ENCODE assay signal across 8 mouse cellular contexts in the genomic region with DNA sequence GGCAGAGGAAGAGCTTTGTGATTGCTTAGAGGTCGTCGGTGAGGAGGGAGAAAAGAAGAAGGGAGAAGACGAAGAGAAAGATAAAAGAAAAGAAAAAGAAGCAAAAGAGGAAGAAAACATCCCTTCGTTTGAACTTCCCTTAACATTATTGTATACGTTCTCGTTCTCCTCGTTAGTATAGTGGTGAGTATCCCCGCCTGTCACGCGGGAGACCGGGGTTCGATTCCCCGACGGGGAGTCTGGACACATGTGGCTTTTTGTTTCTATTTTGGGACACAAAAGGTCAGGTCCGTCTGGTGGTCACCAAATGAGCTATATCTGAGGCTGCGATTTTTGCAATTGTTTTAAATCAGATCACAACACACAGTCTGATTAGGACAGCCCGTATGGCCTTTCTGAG. TPM values are rescaled to one million over a fixed set of nuclear protein-coding genes. Genes with fewer than 3 reads are reported as not detected.
DNase-seq lines count a peak whose midpoint lies in the region; ATAC-seq and TF ChIP-seq lines count a peak whose summit lies in the region.

No protein-coding gene starts in this region.

- WGBS in stomach, embryonic 14.5 days: 9% methylated on average over 17 of the region's 17 CpGs
- WGBS in stomach, postnatal 0 days: 18% methylated on average over 17 of the region's 17 CpGs
- 8% methylated on average over 17 of the region's 17 CpGs for WGBS in heart, embryonic 16.5 days
- 4% methylated on average over 17 of the region's 17 CpGs for WGBS in liver, postnatal 0 days (ENCODE audit: insufficient replicate concordance)

- peak; percentile 40 for DNase-seq in heart, adult 11 months
- no peak for DNase-seq in heart, adult 9 months (ENCODE audit: low spot score in 2 of 2)
- DNase-seq in stomach, postnatal 0 days (ENCODE audit: low spot score): no peak
- DNase-seq in liver, postnatal 0 days: peak; percentile 64
- no peak for DNase-seq in urinary bladder, postnatal 10 days (ENCODE audit: low spot score)

- H3K9me3 ChIP-seq in stomach, embryonic 14.5 days (ENCODE audit: control insufficient read depth, low read depth, low read length): no peaks in the 10 kb centered on the region
- no peaks in the 10 kb centered on the region for H3K9me3 ChIP-seq in stomach, postnatal 0 days (ENCODE audit: control insufficient read depth, low read length)
- H3K9me3 ChIP-seq in heart, embryonic 16.5 days (replicated peaks; ENCODE audit: control insufficient read depth, low read length): no peaks in the 10 kb centered on the region
- no peaks in the 10 kb centered on the region for H3K9me3 ChIP-seq in liver, postnatal 0 days (ENCODE audit: low read length)

- no peak overlapping the region for H3K27ac ChIP-seq in stomach, embryonic 14.5 days (ENCODE audit: low read length)
- H3K27ac ChIP-seq in stomach, postnatal 0 days (replicated peaks): no peak overlapping the region
- no peak overlapping the region for H3K27ac ChIP-seq in heart, embryonic 16.5 days (ENCODE audit: low read length)
- H3K27ac ChIP-seq in liver, postnatal 0 days (ENCODE audit: low read depth): no peak overlapping the region

- peaks cover 4% of the 10 kb centered on the region; the same call in 1 of the 2 replicates for H3K4me1 ChIP-seq in stomach, embryonic 14.5 days (ENCODE audit: control insufficient read depth, insufficient read depth, low read length)
- no peaks in the 10 kb centered on the region for H3K4me1 ChIP-seq in stomach, postnatal 0 days (replicated peaks; ENCODE audit: control insufficient read depth, insufficient read depth)
- no peaks in the 10 kb centered on the region for H3K4me1 ChIP-seq in heart, embryonic 16.5 days (ENCODE audit: control insufficient read depth, insufficient read depth, low read length)
- peaks cover 14% of the 10 kb centered on the region; the same call in 1 of the 2 replicates for H3K4me1 ChIP-seq in liver, postnatal 0 days (ENCODE audit: insufficient read depth)

- peak overlapping the region; percentile 27; the same call in 1 of the 2 replicates for H3K4me2 ChIP-seq in stomach, embryonic 14.5 days (replicated peaks; ENCODE audit: low read depth, low read length)
- no peak overlapping the region for H3K4me2 ChIP-seq in stomach, postnatal 0 days (replicated peaks; ENCODE audit: low read depth)
- H3K4me2 ChIP-seq in heart, embryonic 16.5 days (ENCODE audit: low read depth, low read length): peak overlapping the region; percentile 38; the same call in 1 of the 2 replicates
- H3K4me2 ChIP-seq in liver, postnatal 0 days (ENCODE audit: low read depth, low read length): peak overlapping the region; percentile 47

- TF ChIP-seq CTCF in stomach, postnatal 0 days (IDR thresholded peaks at IDR 0.05; ENCODE audit: low read depth): no peak
- TF ChIP-seq CTCF in liver, postnatal 0 days (IDR thresholded peaks at IDR 0.05; ENCODE audit: low read depth): no peak

- H3K4me3 ChIP-seq in stomach, embryonic 14.5 days (ENCODE audit: low read depth, low read length): peak overlapping the region; percentile 20
- H3K4me3 ChIP-seq in stomach, postnatal 0 days (ENCODE audit: low read depth, low read length): no peak overlapping the region
- H3K4me3 ChIP-seq in heart, embryonic 16.5 days (ENCODE audit: low read length): peak overlapping the region; percentile 22; the same call in 1 of the 2 replicates
- H3K4me3 ChIP-seq in liver, postnatal 0 days (ENCODE audit: low read depth, low read length): peak overlapping the region; percentile 4; the same call in 1 of the 2 replicates

- H3K27me3 ChIP-seq in stomach, embryonic 14.5 days (ENCODE audit: control insufficient read depth, insufficient read depth, low read length): no peaks in the 10 kb centered on the region
- no peaks in the 10 kb centered on the region for H3K27me3 ChIP-seq in stomach, postnatal 0 days (ENCODE audit: control insufficient read depth, insufficient read depth, low read length)
- H3K27me3 ChIP-seq in heart, embryonic 16.5 days (ENCODE audit: control insufficient read depth, insufficient read depth, low read length): peaks cover 7% of the 10 kb centered on the region; the same call in 1 of the 2 replicates
- H3K27me3 ChIP-seq in liver, postnatal 0 days (ENCODE audit: insufficient read depth, low read length): no peaks in the 10 kb centered on the region

- H3K36me3 ChIP-seq in stomach, embryonic 14.5 days (ENCODE audit: control insufficient read depth, insufficient read depth, low read length): no peaks in the 10 kb centered on the region
- no peaks in the 10 kb centered on the region for H3K36me3 ChIP-seq in stomach, postnatal 0 days (ENCODE audit: control insufficient read depth, insufficient read depth, low read length)
- H3K36me3 ChIP-seq in heart, embryonic 16.5 days (ENCODE audit: control insufficient read depth, insufficient read depth): no peaks in the 10 kb centered on the region
- no peaks in the 10 kb centered on the region for H3K36me3 ChIP-seq in liver, postnatal 0 days (replicated peaks; ENCODE audit: insufficient read depth, low read length)

- ATAC-seq in stomach, embryonic 14.5 days (ENCODE audit: insufficient number of reproducible peaks, insufficient read depth, low FRiP score, low read depth): no peak
- ATAC-seq in stomach, postnatal 0 days (ENCODE audit: low FRiP score, low TSS enrichment): no peak
- ATAC-seq in heart, embryonic 16.5 days (replicated peaks; ENCODE audit: extremely low read depth, insufficient read depth, low FRiP score): no peak
- no peak for ATAC-seq in liver, postnatal 0 days
- ATAC-seq in CD4-positive, CD25-positive, alpha-beta regulatory T cell, adult 4 months: no peak

- H3K9ac ChIP-seq in stomach, embryonic 14.5 days (replicated peaks; ENCODE audit: low read depth, low read length): no peak overlapping the region
- H3K9ac ChIP-seq in stomach, postnatal 0 days (ENCODE audit: low read length): no peak overlapping the region
- H3K9ac ChIP-seq in heart, embryonic 16.5 days (ENCODE audit: low read length): no peak overlapping the region
- H3K9ac ChIP-seq in liver, postnatal 0 days (replicated peaks): no peak overlapping the region

- TF ChIP-seq EP300 in stomach, postnatal 0 days (optimal IDR thresholded peaks at IDR 0.05): no peak
- no peak for TF ChIP-seq EP300 in liver, postnatal 0 days (IDR thresholded peaks at IDR 0.05; ENCODE audit: low read depth)

RNA-seq across cellular contexts. Expression of a gene that starts 33.7 kb away (rescaled TPM):
- polyA plus RNA-seq in stomach, embryonic 14.5 days (2014; fragmentation: Nextera tagmentation; extraction: Ambion mirVana): 16.5 and 16.8 TPM in 2 replicates
- 1.4 and 1.6 TPM in 2 replicates for polyA plus RNA-seq in stomach, postnatal 0 days (2015; fragmentation: Nextera tagmentation; extraction: Ambion mirVana)
- polyA plus RNA-seq in heart, embryonic 16.5 days (2015; fragmentation: Nextera tagmentation; extraction: Ambion mirVana): 2.9 and 4.7 TPM in 2 replicates
- 0.27 and 0.32 TPM in 2 replicates for polyA plus RNA-seq in liver, postnatal 0 days (2015; fragmentation: Nextera tagmentation; extraction: Ambion mirVana)
- under 1 TPM in 1 of 2 experiments, not detected in 1; 0.37 TPM for polyA plus RNA-seq in CD4-positive, CD25-positive, alpha-beta regulatory T cell, adult 4 months (2017; shearing (Covaris generic))

Comparison
In these comparisons a context has a peak if more than half of its experiments do, and no peak if none do; other contexts are left out.
1. DNase-seq: peak in heart, adult 11 months (single experiment) and liver, postnatal 0 days (single experiment); none in heart, adult 9 months (0 of 2), stomach, postnatal 0 days (single experiment) and urinary bladder, postnatal 10 days (single experiment).